Mouse (Mus musculus) spleen, adult 18-20 months (tissue): ENCODE results near the gene Ccl2.
A peak's percentile ranks its signal among the peaks of the same experiment; 100 is the strongest.

ENCODE experiments used
- DNase-seq, 2 experiments: peaks; one replicate each; pipeline ENCODE4 v3.0.0; 2022; ENCODE audit warnings: mixed read lengths in 2 of 2

Gene Ccl2

GRCm38 (mm10) chr11:82035857-82036256 lies 486 bp downstream of the Ccl2 start:
- DNase-seq, result no peak

GRCm38 (mm10) chr11:82038535-82038934 lies 3.2 kb downstream of the Ccl2 start, which contains the start of gene Gm17268:
Gene Gm17268 (minus strand): TSS chr11:82038562.
- DNase-seq, result no peak

- no peak for DNase-seq
These were observed 3.8 kb downstream of the Ccl2 start for GRCm38 (mm10) chr11:82039132-82039660.

GRCm38 (mm10) chr11:82041671-82042080 lies 6.3 kb downstream of the Ccl2 start:
- no peak for DNase-seq

GRCm38 (mm10) chr11:82045471-82045870 lies 10.1 kb downstream of the Ccl2 start, which contains the start of gene Ccl7:
Gene Ccl7 (plus strand): TSS chr11:82045712.
- no peak for DNase-seq

- peak in 1 of 2 experiments; percentile 12 for DNase-seq
These were observed 12.5 kb downstream of the Ccl2 start for GRCm38 (mm10) chr11:82047746-82048415.

- DNase-seq, result no peak
These were observed 18.5 kb downstream of the Ccl2 start for GRCm38 (mm10) chr11:82053849-82054248.

GRCm38 (mm10) chr11:82057646-82058045 lies 22.3 kb downstream of the Ccl2 start, which contains the start of gene Ccl11:
Gene Ccl11 (plus strand): TSS chr11:82057823.
- DNase-seq, result no peak

GRCm38 (mm10) chr11:82062226-82062625 lies 26.9 kb downstream of the Ccl2 start:
- no peak for DNase-seq

- no peak for DNase-seq
These were observed 28.1 kb downstream of the Ccl2 start for GRCm38 (mm10) chr11:82063454-82063853.

GRCm38 (mm10) chr11:82066953-82067571 lies 31.7 kb downstream of the Ccl2 start:
- no peak for DNase-seq

- DNase-seq, result no peak
These were observed 35.7 kb downstream of the Ccl2 start for GRCm38 (mm10) chr11:82071076-82071475.

GRCm38 (mm10) chr11:82072374-82072773 lies 37.0 kb downstream of the Ccl2 start:
- no peak for DNase-seq

GRCm38 (mm10) chr11:82072984-82073383 lies 37.6 kb downstream of the Ccl2 start:
- DNase-seq, result no peak

- no peak for DNase-seq
These were observed 38.3 kb downstream of the Ccl2 start for GRCm38 (mm10) chr11:82073686-82074085.

GRCm38 (mm10) chr11:82077031-82077430 lies 41.7 kb downstream of the Ccl2 start:
- DNase-seq, result no peak

GRCm38 (mm10) chr11:82078136-82078730 lies 42.9 kb downstream of the Ccl2 start:
- DNase-seq, result no peak

GRCm38 (mm10) chr11:82080865-82081264 lies 45.5 kb downstream of the Ccl2 start:
- no peak for DNase-seq

GRCm38 (mm10) chr11:82084360-82084759 lies 49.0 kb downstream of the Ccl2 start:
- no peak for DNase-seq
